8 mouse cellular contexts compared by ENCODE assay signal in genomic region chr9:21149077-21149653, GRCm38 (mm10). TPM values are rescaled to one million over a fixed set of nuclear protein-coding genes. Genes with fewer than 3 reads are reported as not detected.
DNase-seq lines count a peak whose midpoint lies in the region; ATAC-seq and TF ChIP-seq lines count a peak whose summit lies in the region.

No protein-coding gene starts in this region.

- peaks cover 22% of the 10 kb centered on the region for H3K36me3 ChIP-seq in heart, embryonic 12.5 days
- H3K36me3 ChIP-seq in E14TG2a.4 (ENCODE audit: insufficient read depth, low read length): peaks cover 44% of the 10 kb centered on the region
- peaks cover 2% of the 10 kb centered on the region; the same call in 1 of the 2 replicates for H3K36me3 ChIP-seq in forebrain, embryonic 16.5 days (ENCODE audit: control insufficient read depth, insufficient read depth)
- H3K36me3 ChIP-seq in liver, postnatal 0 days (replicated peaks; ENCODE audit: insufficient read depth, low read length): peaks cover 9% of the 10 kb centered on the region

- H3K27ac ChIP-seq in heart, embryonic 12.5 days (ENCODE audit: poor library complexity, severe bottlenecking): peak overlapping the region; percentile 53; the same call in 1 of the 2 replicates
- H3K27ac ChIP-seq in forebrain, embryonic 16.5 days (ENCODE audit: low read length): peak overlapping the region; percentile 76; the same call in 1 of the 2 replicates
- peak overlapping the region; percentile 80 for H3K27ac ChIP-seq in liver, postnatal 0 days (ENCODE audit: low read depth)

- ATAC-seq in heart, embryonic 12.5 days (ENCODE audit: insufficient number of reproducible peaks, low FRiP score): no peak
- ATAC-seq in forebrain, embryonic 16.5 days: no peak
- no peak for ATAC-seq in liver, postnatal 0 days
- no peak for ATAC-seq in frontal cortex, adult (ENCODE audit: low TSS enrichment)

- no peaks in the 10 kb centered on the region for H3K27me3 ChIP-seq in heart, embryonic 12.5 days (replicated peaks)
- no peaks in the 10 kb centered on the region for H3K27me3 ChIP-seq in E14TG2a.4 (ENCODE audit: insufficient read depth, low read length)
- H3K27me3 ChIP-seq in forebrain, embryonic 16.5 days (replicated peaks; ENCODE audit: control insufficient read depth, insufficient read depth, low read length): 0 out of 2 replicates have a peak, but pooled peaks cover 2% of the 10 kb centered on the region
- no peaks in the 10 kb centered on the region for H3K27me3 ChIP-seq in liver, postnatal 0 days (ENCODE audit: insufficient read depth, low read length)

- peak overlapping the region; percentile 97 for H3K4me3 ChIP-seq in heart, embryonic 12.5 days
- peak overlapping the region; percentile 93 for H3K4me3 ChIP-seq in E14TG2a.4 (replicated peaks; ENCODE audit: low read length)
- H3K4me3 ChIP-seq in forebrain, embryonic 16.5 days (replicated peaks; ENCODE audit: low read length): peak overlapping the region; percentile 79
- H3K4me3 ChIP-seq in liver, postnatal 0 days (ENCODE audit: low read depth, low read length): peak overlapping the region; percentile 80

- no peaks in the 10 kb centered on the region for H3K9me3 ChIP-seq in heart, embryonic 12.5 days (replicated peaks)
- no peaks in the 10 kb centered on the region for H3K9me3 ChIP-seq in E14TG2a.4 (ENCODE audit: low read length)
- H3K9me3 ChIP-seq in forebrain, embryonic 16.5 days (ENCODE audit: control insufficient read depth, low read length): no peaks in the 10 kb centered on the region
- no peaks in the 10 kb centered on the region for H3K9me3 ChIP-seq in liver, postnatal 0 days (ENCODE audit: low read length)

- peak overlapping the region; percentile 97 for H3K4me2 ChIP-seq in heart, embryonic 12.5 days
- peak overlapping the region; percentile 78 for H3K4me2 ChIP-seq in forebrain, embryonic 16.5 days (ENCODE audit: low read length)
- peak overlapping the region; percentile 84 for H3K4me2 ChIP-seq in liver, postnatal 0 days (ENCODE audit: low read depth, low read length)

- no peak for TF ChIP-seq CTCF in E14TG2a.4 (conservative IDR thresholded peaks at IDR 0.05; ENCODE audit: low read length)
- TF ChIP-seq CTCF in liver, postnatal 0 days (IDR thresholded peaks at IDR 0.05; ENCODE audit: low read depth): no peak

- H3K9ac ChIP-seq in heart, embryonic 12.5 days: peak overlapping the region; percentile 92
- peak overlapping the region; percentile 80 for H3K9ac ChIP-seq in forebrain, embryonic 16.5 days (replicated peaks; ENCODE audit: low read depth, low read length)
- H3K9ac ChIP-seq in liver, postnatal 0 days (replicated peaks): peak overlapping the region; percentile 77

- 8% methylated on average over 8 of the region's 8 CpGs for WGBS in heart, embryonic 12.5 days
- 9% methylated on average over 8 of the region's 8 CpGs for WGBS in forebrain, embryonic 16.5 days
- 5% methylated on average over 8 of the region's 8 CpGs for WGBS in liver, postnatal 0 days (ENCODE audit: insufficient replicate concordance)

- DNase-seq in heart, adult 9 months (ENCODE audit: low spot score in 2 of 2): no peak
- DNase-seq in liver, postnatal 0 days: no peak
- no peak for DNase-seq in MN1 (ENCODE audit: low spot score)
- DNase-seq in thymus, adult 18-20 months: no peak

- H3K4me1 ChIP-seq in heart, embryonic 12.5 days (replicated peaks): peaks cover 58% of the 10 kb centered on the region
- H3K4me1 ChIP-seq in E14TG2a.4 (replicated peaks; ENCODE audit: low read depth, low read length): peaks cover 74% of the 10 kb centered on the region
- H3K4me1 ChIP-seq in forebrain, embryonic 16.5 days (replicated peaks; ENCODE audit: control insufficient read depth, insufficient read depth, low read length): peaks cover 36% of the 10 kb centered on the region
- H3K4me1 ChIP-seq in liver, postnatal 0 days (ENCODE audit: insufficient read depth): peaks cover 45% of the 10 kb centered on the region

- no peak for TF ChIP-seq EP300 in liver, postnatal 0 days (IDR thresholded peaks at IDR 0.05; ENCODE audit: low read depth)

RNA-seq across cellular contexts. Expression of gene Cdc37, which starts 0.6 kb away (rescaled TPM):
- polyA plus RNA-seq in heart, embryonic 12.5 days (2016; fragmentation: Nextera tagmentation; extraction: Ambion mirVana): 232 and 241 TPM in 2 replicates
- 213 and 234 TPM in 2 replicates for polyA plus RNA-seq in forebrain, embryonic 16.5 days (2015; fragmentation: Nextera tagmentation; extraction: Ambion mirVana)
- polyA plus RNA-seq in liver, postnatal 0 days (2015; fragmentation: Nextera tagmentation; extraction: Ambion mirVana): 81.1 and 84.1 TPM in 2 replicates

RNA-seq across cellular contexts. Expression of gene Pde4a, which starts 16.3 kb away (rescaled TPM):
- 10.1 and 10.2 TPM in 2 replicates for polyA plus RNA-seq in heart, embryonic 12.5 days (2016; fragmentation: Nextera tagmentation; extraction: Ambion mirVana)
- 24.9 and 32.0 TPM in 2 replicates for polyA plus RNA-seq in forebrain, embryonic 16.5 days (2015; fragmentation: Nextera tagmentation; extraction: Ambion mirVana)
- polyA plus RNA-seq in liver, postnatal 0 days (2015; fragmentation: Nextera tagmentation; extraction: Ambion mirVana): 1.4 and 1.5 TPM in 2 replicates

RNA-seq across cellular contexts. Expression of gene Tyk2, which starts 18.1 kb away (rescaled TPM):
- 15.3 and 17.5 TPM in 2 replicates for polyA plus RNA-seq in heart, embryonic 12.5 days (2016; fragmentation: Nextera tagmentation; extraction: Ambion mirVana)
- 10.4 and 13.7 TPM in 2 replicates for polyA plus RNA-seq in forebrain, embryonic 16.5 days (2015; fragmentation: Nextera tagmentation; extraction: Ambion mirVana)
- polyA plus RNA-seq in liver, postnatal 0 days (2015; fragmentation: Nextera tagmentation; extraction: Ambion mirVana): 4.5 and 5.4 TPM in 2 replicates

RNA-seq across cellular contexts. Expression of gene Raver1, which starts 57.4 kb away (rescaled TPM):
- 62.9 and 67.7 TPM in 2 replicates for polyA plus RNA-seq in heart, embryonic 12.5 days (2016; fragmentation: Nextera tagmentation; extraction: Ambion mirVana)
- 37.4 and 38.8 TPM in 2 replicates for polyA plus RNA-seq in forebrain, embryonic 16.5 days (2015; fragmentation: Nextera tagmentation; extraction: Ambion mirVana)
- 8.3 and 9.5 TPM in 2 replicates for polyA plus RNA-seq in liver, postnatal 0 days (2015; fragmentation: Nextera tagmentation; extraction: Ambion mirVana)

RNA-seq across cellular contexts. Expression of gene Gm38431, which starts 57.4 kb away (rescaled TPM):
- 1.8 and 2.0 TPM in 2 replicates for polyA plus RNA-seq in heart, embryonic 12.5 days (2016; fragmentation: Nextera tagmentation; extraction: Ambion mirVana)
- 1.6 and 1.9 TPM in 2 replicates for polyA plus RNA-seq in forebrain, embryonic 16.5 days (2015; fragmentation: Nextera tagmentation; extraction: Ambion mirVana)
- 0.40 and 0.61 TPM in 2 replicates for polyA plus RNA-seq in liver, postnatal 0 days (2015; fragmentation: Nextera tagmentation; extraction: Ambion mirVana)
